Mouse (Mus musculus) forebrain, postnatal 0 days (tissue): ENCODE data around the gene Vash2. TPM values are rescaled to one million over a fixed set of nuclear protein-coding genes. Genes with fewer than 3 reads are reported as not detected.
A peak's percentile ranks its signal among the peaks of the same experiment; 100 is the strongest.

Experiments used
- ATAC-seq: fragments of 200-750 bp; cut with Nextera tagmentation; 2 replicates; pipeline ENCODE4 v1.8.0; 2017; ENCODE audit warnings: mild to moderate bottlenecking, moderate library complexity
- DNase-seq: peaks from one replicate; pipeline ENCODE4 v3.0.0-alpha.2; 2015
- H3K27ac ChIP-seq: fragments of 300-500 bp; sonication (generic); 2 replicates; pipeline ENCODE4 v1.5.1; 2014; ENCODE audit warnings: low read depth, mild to moderate bottlenecking, antibody characterized with exemption, low read length, moderate library complexity, mixed read lengths
- H3K27me3 ChIP-seq: fragments of 300-500 bp; sonication (generic); 2 replicates; pipeline ENCODE4 v1.6.1; 2014; ENCODE audit warnings: mild to moderate bottlenecking, low read length, mixed read lengths; ENCODE audit not compliant: insufficient read depth
- H3K36me3 ChIP-seq: fragments of 300-500 bp; sonication (generic); 2 replicates; pipeline ENCODE4 v1.6.1; 2014; ENCODE audit warnings: mild to moderate bottlenecking, moderate library complexity; ENCODE audit not compliant: insufficient read depth
- H3K4me1 ChIP-seq: fragments of 300-500 bp; sonication (generic); 2 replicates; pipeline ENCODE4 v1.6.1; 2014; ENCODE audit warnings: antibody characterized with exemption; ENCODE audit not compliant: insufficient read depth
- H3K4me2 ChIP-seq: fragments of 300-500 bp; sonication (generic); 2 replicates; pipeline ENCODE4 v1.6.1; 2014; ENCODE audit warnings: low read depth, mild to moderate bottlenecking, moderate library complexity
- H3K4me3 ChIP-seq: fragments of 300-500 bp; sonication (generic); 2 replicates; pipeline ENCODE4 v1.5.1; 2014; ENCODE audit warnings: low read depth, low read length, mixed read lengths
- H3K9ac ChIP-seq: fragments of 300-500 bp; sonication (generic); 2 replicates; pipeline ENCODE4 v1.6.1; 2014; ENCODE audit warnings: mild to moderate bottlenecking
- H3K9me3 ChIP-seq: fragments of 300-500 bp; sonication (generic); 2 replicates; pipeline ENCODE4 v1.6.1; 2016; ENCODE audit warnings: low read length
- CTCF ChIP-seq: sonication (generic); IDR thresholded peaks from 2 replicates; pipeline ENCODE4 v1.5.1; 2016; ENCODE audit warnings: antibody characterized with exemption, control low read depth, low read depth
- WGBS: fragments of 180-500 bp; shearing (Covaris S2); extraction: QIAGEN DNeasy Blood & Tissue Kit; methylation state at CpG from one replicate; pipeline ENCODE4 v1.1.7; 2014; 5-methylcytosine and 5-hydroxymethylcytosine counted together
- polyA plus RNA-seq: library from polyadenylated mRNA; unstranded; fragments of >200 nt; fragmentation: Nextera tagmentation; extraction: Ambion mirVana; gene quantifications from 2 replicates; pipeline ENCODE4 v1.2.1, GENCODE M21; 2015
- total RNA-seq: library from RNA; depleted of rRNA; stranded (reverse); fragments of >200 nt; gene quantifications from 2 replicates; pipeline ENCODE4 v1.2.3, GENCODE M21; 2014

Gene Vash2
- total and polyA plus RNA-seq, 2 experiments from 2014 or later: 46.4 to 60.9 TPM

DNA sequence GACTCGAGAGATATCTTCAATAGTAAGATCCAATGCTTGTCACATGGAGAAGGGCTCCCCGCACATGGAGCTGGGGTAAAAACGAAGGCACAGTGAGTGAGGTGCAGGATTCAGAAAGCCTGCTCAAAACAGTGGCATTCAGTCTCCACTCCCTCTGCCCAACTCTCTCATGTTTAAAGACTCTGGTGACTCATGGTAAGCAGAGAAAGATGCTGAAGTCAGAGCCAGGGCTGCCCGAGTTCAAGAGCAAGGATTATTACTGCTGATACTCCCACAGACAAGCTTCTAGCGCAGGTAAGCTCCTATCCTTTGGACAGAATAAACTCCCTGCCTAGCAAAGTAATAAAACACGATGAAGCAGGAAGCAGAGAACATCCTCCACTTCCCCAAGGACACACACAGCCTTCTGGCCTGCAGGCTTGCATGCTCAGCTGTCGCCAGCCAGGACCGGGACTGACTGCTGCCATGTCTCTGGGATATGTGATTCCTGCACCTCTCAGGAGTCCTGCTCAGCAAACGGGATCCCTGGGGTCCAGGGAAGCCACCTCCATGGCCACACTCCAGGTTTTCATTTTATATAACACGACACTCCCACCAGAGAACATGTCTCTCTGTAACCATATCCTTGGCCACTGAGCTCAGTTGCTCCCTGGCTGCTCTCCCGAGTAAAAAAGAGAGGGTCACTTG, 2.1 kb downstream of the Vash2 start:
- 39% methylated on average over 11 of the region's 11 CpGs for WGBS
- no peak for TF ChIP-seq CTCF
- Histone ChIP-seq H3K36me3 (peaks cover 32% of the 10 kb centered on the region), H3K27ac (no peak overlapping the region), H3K27me3 (no peaks in the 10 kb centered on the region), H3K4me3 (peak overlapping the region; percentile 67), H3K9me3 (no peaks in the 10 kb centered on the region), H3K4me2 (peak overlapping the region; percentile 75), H3K9ac (peak overlapping the region; percentile 90), H3K4me1 (peaks cover 20% of the 10 kb centered on the region)
- ATAC-seq (no peak), DNase-seq (no peak)

DNA sequence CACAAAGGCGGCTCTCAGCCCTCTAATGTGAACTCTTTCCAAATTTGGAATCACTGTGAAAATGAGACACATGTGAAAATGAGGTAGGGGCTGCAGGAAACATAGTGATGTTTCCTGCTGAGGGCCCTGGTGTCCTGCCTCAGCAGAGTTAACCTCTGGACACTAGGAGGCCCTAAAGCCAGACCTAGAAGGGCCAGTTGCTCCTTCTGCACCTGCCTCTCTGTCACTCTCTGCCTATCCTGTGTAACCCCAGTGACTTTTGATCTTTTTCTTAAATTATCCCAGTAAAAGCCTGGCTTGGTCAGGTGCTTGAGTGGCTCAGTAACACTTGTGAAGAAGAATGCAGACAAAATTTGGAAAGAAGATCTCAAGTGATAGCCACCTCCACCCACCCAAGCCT, 4.3 kb downstream of the Vash2 start:
- no peak overlapping the region for H3K4me2 ChIP-seq
- peaks cover 46% of the 10 kb centered on the region for H3K36me3 ChIP-seq
- H3K9me3 ChIP-seq: no peaks in the 10 kb centered on the region
- no peak overlapping the region for H3K9ac ChIP-seq
- WGBS: 83% methylated on average over 1 of the region's 1 CpGs
- no peak overlapping the region for H3K4me3 ChIP-seq
- H3K27ac ChIP-seq: no peak overlapping the region
- ATAC-seq (no peak), DNase-seq (no peak)
- H3K27me3 ChIP-seq: no peaks in the 10 kb centered on the region
- H3K4me1 ChIP-seq: peaks cover 20% of the 10 kb centered on the region
- no peak for TF ChIP-seq CTCF

DNA sequence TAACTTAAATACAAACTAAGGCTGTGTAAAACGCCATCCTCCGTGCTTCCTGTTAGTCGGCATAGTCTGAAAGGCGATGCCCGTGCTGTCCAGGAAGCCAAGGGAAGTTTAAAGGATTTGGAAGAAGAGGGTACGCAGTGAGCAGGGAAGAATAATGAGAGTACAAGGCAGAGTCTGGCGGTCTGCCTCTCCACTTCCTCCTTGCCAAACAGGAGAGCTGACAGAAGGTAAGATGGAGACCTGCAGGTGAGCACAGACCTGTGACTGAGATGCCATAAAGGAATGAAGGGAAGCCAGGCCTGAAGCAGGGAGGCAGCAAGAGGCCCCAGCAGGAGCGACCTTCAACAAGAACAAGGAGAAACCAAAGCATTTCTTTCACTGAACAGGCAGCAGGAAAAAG, 4.9 kb downstream of the Vash2 start:
- H3K4me1 ChIP-seq: peaks cover 20% of the 10 kb centered on the region
- H3K9me3 ChIP-seq: no peaks in the 10 kb centered on the region
- no peak overlapping the region for H3K4me2 ChIP-seq
- H3K27ac ChIP-seq: no peak overlapping the region
- DNase-seq (no peak), ATAC-seq (no peak)
- WGBS: 90% methylated on average over 8 of the region's 8 CpGs
- H3K27me3 ChIP-seq: no peaks in the 10 kb centered on the region
- no peak overlapping the region for H3K9ac ChIP-seq
- no peak overlapping the region for H3K4me3 ChIP-seq
- H3K36me3 ChIP-seq: peaks cover 52% of the 10 kb centered on the region
- no peak for TF ChIP-seq CTCF

DNA sequence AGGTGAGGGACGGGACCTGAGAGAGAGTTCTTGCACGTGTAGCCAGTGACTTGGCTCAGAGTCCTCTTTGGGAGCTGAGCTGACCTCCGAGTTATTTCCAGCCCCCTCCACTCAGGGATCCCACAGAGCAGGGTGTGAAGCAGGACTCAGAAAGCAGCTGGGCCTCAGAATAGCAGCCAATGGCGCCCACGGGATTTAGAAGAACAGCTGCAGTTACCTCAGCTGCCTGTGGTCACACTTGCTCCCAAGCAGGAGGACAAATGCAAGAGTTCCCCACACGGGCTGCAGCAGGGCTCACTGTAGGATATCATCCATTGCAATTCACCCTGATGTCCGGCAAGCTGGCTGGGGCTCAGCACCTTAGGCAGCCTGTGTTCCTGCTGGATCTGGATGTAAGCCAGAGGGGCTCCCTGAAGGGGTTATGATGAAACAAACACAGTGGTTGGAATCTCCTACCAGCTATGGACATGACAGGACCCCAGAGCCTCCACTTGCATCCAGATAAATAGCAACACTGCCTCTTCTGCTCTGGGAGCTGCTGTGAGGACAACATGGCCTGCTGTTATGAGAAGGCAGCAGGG, 6.4 kb downstream of the Vash2 start:
- DNase-seq: no peak
- Histone ChIP-seq H3K9me3 (no peaks in the 10 kb centered on the region), H3K36me3 (peaks cover 61% of the 10 kb centered on the region), H3K4me3 (no peak overlapping the region), H3K27ac (no peak overlapping the region), H3K4me2 (no peak overlapping the region), H3K9ac (no peak overlapping the region), H3K4me1 (peaks cover 20% of the 10 kb centered on the region), H3K27me3 (no peaks in the 10 kb centered on the region)
- 69% methylated on average over 7 of the region's 7 CpGs for WGBS
- no peak for TF ChIP-seq CTCF
- ATAC-seq: no peak

DNA sequence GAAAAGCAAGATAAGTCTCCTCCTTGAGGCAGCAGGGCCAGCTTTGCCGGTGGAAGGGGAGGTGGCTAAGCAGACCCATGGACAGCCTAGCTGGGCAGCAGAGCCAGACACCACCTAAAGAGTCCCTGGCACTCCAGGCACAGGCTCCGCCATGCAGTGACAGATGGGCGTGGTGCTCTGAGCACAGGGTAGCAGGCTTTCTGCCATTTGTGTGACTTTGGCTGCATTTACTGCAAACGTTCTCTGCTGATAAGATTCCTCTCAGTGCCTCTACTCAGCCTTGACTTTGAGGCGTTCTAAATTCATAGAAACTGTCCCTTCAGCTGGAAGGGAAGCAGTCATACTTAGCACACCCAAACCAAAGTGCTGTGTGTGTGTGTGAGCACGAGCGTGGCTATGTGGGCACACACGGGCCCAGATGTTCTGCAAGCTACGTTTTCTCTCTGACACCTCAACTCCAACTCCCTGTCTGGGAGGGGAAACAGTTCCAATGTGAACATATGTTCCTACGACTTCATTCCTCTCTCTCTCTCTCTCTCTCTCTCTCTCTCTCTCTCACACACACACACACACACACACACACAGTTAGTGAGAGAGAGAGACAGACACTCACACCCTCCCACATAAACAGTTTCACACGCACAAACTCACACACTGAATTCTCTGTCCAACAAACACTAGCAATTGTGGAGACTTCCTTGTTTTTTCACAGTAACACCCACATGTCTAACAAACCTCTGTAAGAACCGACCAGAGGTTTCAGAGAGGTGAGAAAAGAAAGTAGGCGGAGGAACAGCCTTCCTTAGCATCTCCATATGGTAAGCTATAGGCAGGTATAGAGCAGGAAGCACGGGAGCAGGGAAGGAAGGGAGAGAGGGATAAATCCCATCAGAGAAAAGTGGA, 7.1 kb downstream of the Vash2 start:
- no peak for TF ChIP-seq CTCF
- ATAC-seq (0 out of 2 replicates have a peak, but pooled peaks have one; percentile 22), DNase-seq (no peak)
- H3K4me2 ChIP-seq: no peak overlapping the region
- peaks cover 63% of the 10 kb centered on the region for H3K36me3 ChIP-seq
- no peak overlapping the region for H3K9ac ChIP-seq
- 76% methylated on average over 14 of the region's 14 CpGs for WGBS
- H3K9me3 ChIP-seq: no peaks in the 10 kb centered on the region
- H3K4me1 ChIP-seq: peaks cover 15% of the 10 kb centered on the region
- no peak overlapping the region for H3K27ac ChIP-seq
- no peaks in the 10 kb centered on the region for H3K27me3 ChIP-seq
- no peak overlapping the region for H3K4me3 ChIP-seq

DNA sequence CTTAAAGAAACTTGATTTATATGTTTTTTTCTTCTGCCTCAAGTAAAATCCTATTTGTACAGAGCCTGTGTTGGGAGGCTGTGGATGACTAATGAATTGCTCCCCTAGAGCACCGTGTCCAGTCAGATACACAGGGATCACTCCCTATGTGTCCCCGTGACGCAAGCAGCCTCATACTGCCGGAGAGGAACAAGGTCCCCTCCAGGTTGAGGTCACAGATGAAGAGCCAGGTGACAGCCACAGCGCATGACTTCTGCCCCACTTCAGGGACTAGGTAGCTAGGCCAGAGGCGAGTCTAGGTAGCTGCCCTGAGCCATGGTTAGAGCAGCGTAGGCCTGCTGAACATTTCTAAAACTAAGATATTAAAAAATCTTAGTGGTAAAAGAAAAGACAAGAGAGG, 11.1 kb downstream of the Vash2 start:
- Histone ChIP-seq H3K4me2 (no peak overlapping the region), H3K9me3 (no peaks in the 10 kb centered on the region), H3K27me3 (no peaks in the 10 kb centered on the region), H3K4me3 (no peak overlapping the region), H3K27ac (no peak overlapping the region), H3K9ac (no peak overlapping the region), H3K36me3 (peaks cover 66% of the 10 kb centered on the region), H3K4me1 (no peaks in the 10 kb centered on the region)
- DNase-seq (no peak), ATAC-seq (no peak)
- WGBS: 93% methylated on average over 7 of the region's 7 CpGs
- no peak for TF ChIP-seq CTCF
